Mouse (Mus musculus) heart, embryonic 16.5 days (tissue): ENCODE measurements around the gene Gpr18. TPM values are rescaled to one million over a fixed set of nuclear protein-coding genes. Genes with fewer than 3 reads are reported as not detected.

Experiments
- ATAC-seq: fragments of 200-750 bp; cut with Nextera tagmentation; replicated peaks from 2 replicates; pipeline ENCODE4 v1.8.0; 2017; ENCODE audit warnings: moderate number of reproducible peaks; ENCODE audit not compliant: insufficient read depth, low FRiP score; ENCODE audit errors: extremely low read depth
- H3K27ac ChIP-seq: fragments of 300-500 bp; sonication (generic); 2 replicates; pipeline ENCODE4 v1.5.1; 2014; ENCODE audit warnings: mild to moderate bottlenecking, low read length, control low read depth, moderate library complexity
- H3K27me3 ChIP-seq: fragments of 300-500 bp; sonication (generic); 2 replicates; pipeline ENCODE4 v1.6.1; 2014; ENCODE audit warnings: low read length, mixed read lengths; ENCODE audit not compliant: control insufficient read depth, insufficient read depth
- H3K36me3 ChIP-seq: fragments of 300-500 bp; sonication (generic); 2 replicates; pipeline ENCODE4 v1.6.1; 2014; ENCODE audit not compliant: control insufficient read depth, insufficient read depth
- H3K4me1 ChIP-seq: fragments of 300-500 bp; sonication (generic); 2 replicates; pipeline ENCODE4 v1.6.1; 2014; ENCODE audit warnings: low read length, mixed read lengths; ENCODE audit not compliant: control insufficient read depth, insufficient read depth
- H3K4me2 ChIP-seq: fragments of 300-500 bp; sonication (generic); 2 replicates; pipeline ENCODE4 v1.6.1; 2014; ENCODE audit warnings: low read depth, mild to moderate bottlenecking, control low read depth, low read length
- H3K4me3 ChIP-seq: fragments of 300-500 bp; sonication (generic); 2 replicates; pipeline ENCODE4 v1.5.1; 2014; ENCODE audit warnings: mild to moderate bottlenecking, control low read depth, low read length
- H3K9ac ChIP-seq: fragments of 300-500 bp; sonication (generic); 2 replicates; pipeline ENCODE4 v1.6.1; 2014; ENCODE audit warnings: low read length, control low read depth
- H3K9me3 ChIP-seq: fragments of 300-500 bp; sonication (generic); replicated peaks from 2 replicates; pipeline ENCODE4 v1.6.1; 2016; ENCODE audit warnings: low read length; ENCODE audit not compliant: control insufficient read depth
- WGBS: fragments of 180-500 bp; shearing (Covaris S2); extraction: QIAGEN DNeasy Blood & Tissue Kit; methylation state at CpG from one replicate; pipeline ENCODE4 v1.1.7; 2014; 5-methylcytosine and 5-hydroxymethylcytosine counted together
- polyA plus RNA-seq: library from polyadenylated mRNA; unstranded; fragments of >200 nt; fragmentation: Nextera tagmentation; extraction: Ambion mirVana; gene quantifications from 2 replicates; pipeline ENCODE4 v1.2.1, GENCODE M21; 2015

Gpr18 gene
- 0.22 and 1.00 TPM in 2 replicates for polyA plus RNA-seq

GRCm38 (mm10) chr14:121915621-121916020 is at the start of gene Gpr18:
Gpr18 (minus strand) TSS chr14:121915781.
- no peak for ATAC-seq
- Histone ChIP-seq H3K4me1 (peaks cover 7% of the 10 kb centered on the region), H3K4me3 (no peak within 1 kb of the TSS), H3K27ac (peak within 1 kb of the TSS; percentile 7; the same call in 1 of the 2 replicates), H3K9me3 (no peaks in the 10 kb centered on the region), H3K4me2 (no peak within 1 kb of the TSS), H3K27me3 (no peaks in the 10 kb centered on the region), H3K36me3 (peaks cover 7% of the 10 kb centered on the region), H3K9ac (no peak within 1 kb of the TSS)
- WGBS: 54% methylated on average over 8 of the region's 8 CpGs

GRCm38 (mm10) chr14:121964990-121965389 is 49.4 kb upstream of the Gpr18 start, which contains the start of gene Gpr183:
Gpr183 (minus strand) TSS chr14:121965195.
- peak within 1 kb of the TSS; percentile 30 for H3K4me3 ChIP-seq
- peak within 1 kb of the TSS; percentile 49 for H3K9ac ChIP-seq
- WGBS: 16% methylated on average over 6 of the region's 6 CpGs
- H3K4me2 ChIP-seq: peak within 1 kb of the TSS; percentile 41
- no peaks in the 10 kb centered on the region for H3K36me3 ChIP-seq
- H3K27ac ChIP-seq: peak within 1 kb of the TSS; percentile 75
- H3K4me1 ChIP-seq: peaks cover 35% of the 10 kb centered on the region
- no peaks in the 10 kb centered on the region for H3K9me3 ChIP-seq
- 0 out of 2 replicates have a peak, but pooled peaks have one; percentile 26 for ATAC-seq
- H3K27me3 ChIP-seq: no peaks in the 10 kb centered on the region

GRCm38 (mm10) chr14:121963942-121964335 is 48.4 kb upstream of the Gpr18 start:
- 19% methylated on average over 4 of the region's 4 CpGs for WGBS
- H3K9ac ChIP-seq: peak overlapping the region; percentile 30
- H3K4me3 ChIP-seq: peak overlapping the region; percentile 29

GRCm38 (mm10) chr14:121963251-121963941 is 47.8 kb upstream of the Gpr18 start:
- H3K4me1 ChIP-seq: peaks cover 38% of the 10 kb centered on the region
- H3K9ac ChIP-seq: peak overlapping the region; percentile 30
- H3K27me3 ChIP-seq: no peaks in the 10 kb centered on the region
- peak overlapping the region; percentile 29 for H3K4me3 ChIP-seq
- ATAC-seq: peak; percentile 39; the same call in 1 of the 2 replicates
- H3K36me3 ChIP-seq: no peaks in the 10 kb centered on the region
- WGBS: 46% methylated on average over 9 of the region's 9 CpGs
- H3K4me2 ChIP-seq: peak overlapping the region; percentile 41
- H3K27ac ChIP-seq: peak overlapping the region; percentile 75
- H3K9me3 ChIP-seq: no peaks in the 10 kb centered on the region

More at GRCm38 (mm10) chr14:121963942-121964335, 48.4 kb upstream of the Gpr18 start:
- H3K9me3 ChIP-seq: no peaks in the 10 kb centered on the region
- H3K4me1 ChIP-seq: peaks cover 35% of the 10 kb centered on the region
- H3K4me2 ChIP-seq: peak overlapping the region; percentile 41
- H3K27ac ChIP-seq: peak overlapping the region; percentile 75
- H3K27me3 ChIP-seq: no peaks in the 10 kb centered on the region
- no peak for ATAC-seq
- no peaks in the 10 kb centered on the region for H3K36me3 ChIP-seq

- Histone ChIP-seq H3K9ac (no peak overlapping the region), H3K27me3 (no peaks in the 10 kb centered on the region), H3K9me3 (no peaks in the 10 kb centered on the region), H3K4me2 (peak overlapping the region; percentile 17), H3K4me1 (peaks cover 38% of the 10 kb centered on the region), H3K4me3 (no peak overlapping the region), H3K27ac (peak overlapping the region; percentile 58), H3K36me3 (no peaks in the 10 kb centered on the region)
- ATAC-seq: no peak
- WGBS: 67% methylated on average over 14 of the region's 14 CpGs
Measured at GRCm38 (mm10) chr14:121962128-121962890, 46.7 kb upstream of the Gpr18 start.

- Histone ChIP-seq H3K4me1 (peaks cover 38% of the 10 kb centered on the region), H3K4me2 (peak overlapping the region; percentile 45), H3K27me3 (no peaks in the 10 kb centered on the region), H3K36me3 (no peaks in the 10 kb centered on the region; the same call in 1 of the 2 replicates), H3K27ac (peak overlapping the region; percentile 58), H3K9me3 (no peaks in the 10 kb centered on the region; the same call in 1 of the 2 replicates), H3K4me3 (no peak overlapping the region), H3K9ac (no peak overlapping the region)
- no peak for ATAC-seq
- WGBS: 38% methylated on average over 12 of the region's 12 CpGs
Measured at GRCm38 (mm10) chr14:121961496-121962127, 46.0 kb upstream of the Gpr18 start.

GRCm38 (mm10) chr14:121960997-121961396 is 45.4 kb upstream of the Gpr18 start:
- no peak for ATAC-seq
- 29% methylated on average over 6 of the region's 6 CpGs for WGBS
- H3K4me2 ChIP-seq: peak overlapping the region; percentile 45
- H3K9ac ChIP-seq: no peak overlapping the region
- H3K27ac ChIP-seq: peak overlapping the region; percentile 44
- no peak overlapping the region for H3K4me3 ChIP-seq
- H3K36me3 ChIP-seq: no peaks in the 10 kb centered on the region; the same call in 1 of the 2 replicates
- no peaks in the 10 kb centered on the region for H3K27me3 ChIP-seq
- no peaks in the 10 kb centered on the region; the same call in 1 of the 2 replicates for H3K9me3 ChIP-seq
- peaks cover 38% of the 10 kb centered on the region for H3K4me1 ChIP-seq

GRCm38 (mm10) chr14:121960531-121960930 is 45.0 kb upstream of the Gpr18 start:
- 66% methylated on average over 2 of the region's 2 CpGs for WGBS
- no peak overlapping the region for H3K9ac ChIP-seq
- no peak for ATAC-seq

More at GRCm38 (mm10) chr14:121960531-121960930, 45.0 kb upstream of the Gpr18 start:
- Histone ChIP-seq H3K4me3 (no peak overlapping the region), H3K27me3 (no peaks in the 10 kb centered on the region), H3K4me1 (peaks cover 37% of the 10 kb centered on the region), H3K27ac (no peak overlapping the region), H3K4me2 (no peak overlapping the region), H3K36me3 (no peaks in the 10 kb centered on the region; the same call in 1 of the 2 replicates), H3K9me3 (no peaks in the 10 kb centered on the region; the same call in 1 of the 2 replicates)
